Mouse (Mus musculus): ENCODE data around the gene Gli2. TPM values are rescaled to one million over a fixed set of nuclear protein-coding genes. Genes with fewer than 3 reads are reported as not detected.

Gli2 gene
- polyA plus RNA-seq, 1 experiment from 2014 or later: 3.8 TPM

DNA sequence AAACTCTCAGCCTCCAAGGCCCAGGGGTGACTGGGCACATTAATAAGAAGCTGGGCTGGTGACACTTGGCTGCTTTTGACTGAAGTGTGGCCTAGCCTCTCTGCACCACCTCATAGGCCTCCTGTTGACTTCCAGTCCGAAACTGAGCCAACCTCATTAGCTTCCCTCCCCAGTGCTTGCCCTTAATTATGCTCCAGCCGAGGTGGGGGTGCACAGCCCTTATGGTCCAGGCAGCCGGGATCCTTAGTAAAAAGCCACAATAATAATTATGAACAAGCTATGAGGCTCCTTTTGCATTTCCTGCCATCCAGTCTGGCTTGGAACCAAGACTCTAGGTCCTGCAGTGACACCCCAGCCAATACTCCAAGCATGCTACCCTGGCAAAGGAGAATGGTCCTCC, 264.0 kb downstream of the Gli2 start:
- Histone ChIP-seq H3K27me3 (replicated peaks; ENCODE audit: control insufficient read depth, insufficient read depth, low read length) (no peaks in the 10 kb centered on the region), H3K9me3 (ENCODE audit: control insufficient read depth) (no peaks in the 10 kb centered on the region), H3K4me3 (ENCODE audit: low read depth, low read length) (no peak overlapping the region), H3K27ac (ENCODE audit: low read depth, low read length) (no peak overlapping the region), H3K9ac (ENCODE audit: low read depth, low read length) (no peak overlapping the region), H3K4me2 (replicated peaks; ENCODE audit: low read depth) (no peak overlapping the region), H3K36me3 (ENCODE audit: control insufficient read depth, insufficient read depth) (no peaks in the 10 kb centered on the region), H3K4me1 (replicated peaks; ENCODE audit: control insufficient read depth, insufficient read depth, low read length) (no peaks in the 10 kb centered on the region)
- no peak for TF ChIP-seq CTCF (IDR thresholded peaks at IDR 0.05; ENCODE audit: low read depth)
- no peak for ATAC-seq
- 66% methylated on average over 3 of the region's 3 CpGs for WGBS

- ATAC-seq: no peak
- TF ChIP-seq CTCF (IDR thresholded peaks at IDR 0.05; ENCODE audit: low read depth): no peak
- Histone ChIP-seq H3K4me1 (replicated peaks; ENCODE audit: control insufficient read depth, insufficient read depth, low read length) (no peaks in the 10 kb centered on the region), H3K4me2 (replicated peaks; ENCODE audit: low read depth) (no peak overlapping the region), H3K4me3 (ENCODE audit: low read depth, low read length) (no peak overlapping the region), H3K9ac (ENCODE audit: low read depth, low read length) (no peak overlapping the region), H3K27me3 (replicated peaks; ENCODE audit: control insufficient read depth, insufficient read depth, low read length) (no peaks in the 10 kb centered on the region), H3K9me3 (ENCODE audit: control insufficient read depth) (no peaks in the 10 kb centered on the region), H3K36me3 (ENCODE audit: control insufficient read depth, insufficient read depth) (no peaks in the 10 kb centered on the region), H3K27ac (ENCODE audit: low read depth, low read length) (no peak overlapping the region)
- 38% methylated on average over 5 of the region's 5 CpGs for WGBS
These were observed 264.6 kb downstream of the Gli2 start for GRCm38 (mm10) chr1:118788813-118789212.

GRCm38 (mm10) chr1:118787486-118787885, 265.9 kb downstream of the Gli2 start:
- TF ChIP-seq CTCF (IDR thresholded peaks at IDR 0.05; ENCODE audit: low read depth): no peak
- H3K4me1 ChIP-seq (replicated peaks; ENCODE audit: control insufficient read depth, insufficient read depth, low read length): no peaks in the 10 kb centered on the region
- no peaks in the 10 kb centered on the region for H3K36me3 ChIP-seq (ENCODE audit: control insufficient read depth, insufficient read depth)
- no peak overlapping the region for H3K27ac ChIP-seq (ENCODE audit: low read depth, low read length)
- no peak overlapping the region for H3K4me3 ChIP-seq (ENCODE audit: low read depth, low read length)
- H3K9ac ChIP-seq (ENCODE audit: low read depth, low read length): no peak overlapping the region
- ATAC-seq: no peak
- 84% methylated on average over 3 of the region's 3 CpGs for WGBS
- no peak overlapping the region for H3K4me2 ChIP-seq (replicated peaks; ENCODE audit: low read depth)
- no peaks in the 10 kb centered on the region for H3K9me3 ChIP-seq (ENCODE audit: control insufficient read depth)
- no peaks in the 10 kb centered on the region for H3K27me3 ChIP-seq (replicated peaks; ENCODE audit: control insufficient read depth, insufficient read depth, low read length)

Small RNA genes lying within 50 kb of the gene (microRNA-seq; reads per million reads assigned to microRNA genes)
- gene Mir6346: not detected
